Mouse (Mus musculus): ENCODE data around the gene Mfsd6l. TPM values are rescaled to one million over a fixed set of nuclear protein-coding genes. Genes with fewer than 3 reads are reported as not detected.

The Mfsd6l gene
- not detected for polyA plus RNA-seq (2017; shearing (Covaris generic))

DNA sequence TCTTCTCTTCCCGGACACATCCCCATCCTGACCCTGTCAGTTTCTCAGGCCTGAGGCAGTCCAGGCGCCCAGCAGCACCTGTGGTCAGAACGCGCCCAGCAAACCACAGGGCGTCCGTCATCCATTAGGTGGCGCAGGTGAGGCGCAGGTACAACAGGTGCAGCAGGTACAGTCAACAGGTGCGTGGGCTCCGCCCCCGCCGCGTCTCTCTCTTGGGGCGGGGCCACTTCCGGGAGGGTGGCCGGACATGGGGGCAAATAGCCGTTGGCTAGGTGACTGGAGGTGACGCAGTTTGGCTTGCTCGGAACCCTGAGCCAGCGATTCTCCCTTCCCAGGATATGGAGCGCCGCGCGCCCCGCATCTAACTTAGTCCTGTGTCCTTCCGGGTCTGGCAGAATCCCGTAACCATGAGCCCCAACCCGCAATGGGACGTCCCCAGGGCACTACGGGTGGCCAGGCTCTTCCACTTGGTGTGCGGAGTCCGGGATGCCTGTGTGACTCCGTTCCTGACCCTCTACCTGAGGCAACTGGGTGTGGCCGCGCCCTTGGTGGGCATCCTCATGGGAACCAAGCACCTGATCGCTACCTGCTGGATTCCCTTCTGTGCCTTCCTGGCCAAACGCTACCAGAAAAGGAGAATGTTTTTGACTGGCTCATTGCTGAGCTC is at the start of gene Mfsd6l:
TSS of gene Mfsd6l (plus strand) at position 269 of the 667 bp plus-strand sequence.

DNA sequence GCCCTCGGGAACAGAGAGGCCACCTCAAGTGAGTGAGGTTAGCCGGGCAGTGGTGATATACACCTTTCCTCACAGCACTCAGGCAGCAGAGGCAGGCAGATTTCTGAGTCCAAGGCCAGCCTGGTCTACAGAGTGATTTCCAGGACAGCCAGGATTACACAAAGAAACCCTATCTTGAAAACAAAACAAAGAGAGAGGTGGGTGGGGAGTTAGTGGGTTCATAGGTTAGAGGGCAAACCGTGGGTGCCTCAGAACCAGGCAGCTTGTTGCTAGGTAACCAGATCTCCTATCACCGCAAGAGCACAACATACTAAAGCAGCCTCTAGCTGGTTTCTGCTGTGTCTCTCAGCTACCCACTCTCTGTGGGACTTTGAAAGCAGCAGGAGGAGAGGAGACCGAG is 30.7 kb downstream of the Mfsd6l start, which contains the start of gene Ccdc42:
TSS of gene Ccdc42 (plus strand) at position 301 of the 400 bp plus-strand sequence.

Other genes starting within 250 kb of the Mfsd6l start
- under 1 TPM; 0.31 to 0.66 TPM for gene Ntn1, start 155.4 kb upstream of the Mfsd6l start, polyA plus RNA-seq (2017; shearing (Covaris generic))
- gene Pik3r5, start 124.1 kb upstream of the Mfsd6l start, polyA plus RNA-seq (2017; shearing (Covaris generic)), result 100 to 1,000 TPM in 1 of 2 experiments, 10 to 100 TPM in 1; 43.4 to 106 TPM
- gene Pik3r6, start 53.2 kb upstream of the Mfsd6l start, polyA plus RNA-seq (2017; shearing (Covaris generic)), result 1 to 10 TPM in 1 of 2 experiments, under 1 TPM in 1; 0.28 to 1.5 TPM
- gene Ccdc42, start 30.8 kb downstream of the Mfsd6l start, polyA plus RNA-seq (2017; shearing (Covaris generic)), result under 1 TPM in 1 of 2 experiments, not detected in 1; 0.53 TPM
- gene Myh10, start 135.4 kb downstream of the Mfsd6l start, polyA plus RNA-seq (2017; shearing (Covaris generic)), result 1 to 10 TPM in 1 of 2 experiments, under 1 TPM in 1; 0.96 to 2.1 TPM